Mouse (Mus musculus) layer of hippocampus, adult 18-20 months (tissue): Measurements from ENCODE around the gene Adck2. TPM values are rescaled to one million over a fixed set of nuclear protein-coding genes. Genes with fewer than 3 reads are reported as not detected.

Experiments
- DNase-seq, 2 experiments: peaks; one replicate each; pipeline ENCODE4 v3.0.0; 2022; ENCODE audit warnings: low spot score in 2 of 2
- total RNA-seq, 2 experiments: library from RNA; stranded (reverse); gene quantifications; 2 replicates each; pipeline ENCODE4 v1.2.3; 2021

The Adck2 gene
- total RNA-seq, 2 experiments from 2014 or later, result 21.6 to 27.3 TPM

GRCm38 (mm10) chr6:39556900-39557659, 16.6 kb upstream of the Adck2 start:
- DNase-seq, result no peak

- DNase-seq, result peak; percentile 85 to 92
Observed at GRCm38 (mm10) chr6:39557723-39558261, 15.9 kb upstream of the Adck2 start, which contains the start of gene Dennd2a. TSS of gene Dennd2a (minus strand) at chr6:39557867.

DNA sequence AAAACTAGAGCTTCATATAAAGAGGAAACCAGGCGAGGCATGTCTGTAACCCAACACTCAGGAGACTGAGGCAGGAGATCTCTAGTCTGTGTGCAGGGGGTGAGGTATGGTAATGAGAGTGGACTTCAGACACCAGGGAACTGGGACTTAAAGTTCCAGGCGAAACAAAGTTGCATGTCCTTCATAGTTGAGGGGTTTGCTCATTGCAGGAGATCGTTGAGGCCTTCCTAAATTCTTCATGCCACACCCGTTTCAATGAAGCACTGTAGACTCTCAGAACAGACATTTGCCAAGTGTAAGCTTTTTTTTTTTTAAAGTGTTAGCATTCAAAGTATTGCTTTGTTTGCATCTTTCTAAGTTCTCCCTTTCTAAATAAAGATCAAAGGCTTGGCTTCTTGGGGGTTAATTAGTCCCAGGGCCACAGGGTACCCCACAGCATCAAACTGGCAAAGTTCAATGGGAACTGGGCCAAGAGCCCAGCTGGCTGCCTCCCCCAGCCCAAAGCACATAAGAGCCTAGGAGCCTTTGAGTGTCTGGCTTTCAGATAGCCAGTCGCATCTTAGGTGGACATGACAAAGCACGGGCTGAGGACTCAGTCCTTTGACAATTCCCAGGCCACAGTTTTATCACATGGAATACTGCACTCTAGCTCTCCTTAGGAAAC, 14.3 kb upstream of the Adck2 start:
- DNase-seq, result no peak

- peak; percentile 78 to 98 for DNase-seq
Observed at GRCm38 (mm10) chr6:39562166-39563015, 11.3 kb upstream of the Adck2 start.

- DNase-seq, result peak in 1 of 2 experiments; percentile 68
Observed at GRCm38 (mm10) chr6:39567528-39567927, 6.1 kb upstream of the Adck2 start.

DNA sequence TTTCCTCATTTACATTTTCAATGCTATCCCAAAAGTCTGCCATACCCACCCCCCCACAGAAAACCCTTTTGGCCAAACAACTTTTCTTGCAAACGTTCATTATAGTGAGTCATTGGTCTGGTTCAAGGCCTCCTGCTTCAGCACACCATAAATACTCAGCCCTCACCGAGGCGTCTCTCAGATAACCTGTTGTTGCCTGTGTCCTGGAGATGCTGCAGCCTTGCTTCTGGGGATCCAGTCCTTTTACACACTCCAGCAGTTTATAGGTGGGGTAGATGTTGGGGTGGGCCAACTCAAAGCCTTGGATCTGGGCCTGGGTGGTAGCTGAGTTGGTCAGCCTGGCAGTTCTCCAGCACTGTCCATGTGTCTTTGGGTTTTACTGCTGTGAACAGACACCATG, 3.2 kb upstream of the Adck2 start:
- DNase-seq, result no peak

- no peak for DNase-seq
Observed at GRCm38 (mm10) chr6:39574555-39574869, 839 bp downstream of the Adck2 start.

DNA sequence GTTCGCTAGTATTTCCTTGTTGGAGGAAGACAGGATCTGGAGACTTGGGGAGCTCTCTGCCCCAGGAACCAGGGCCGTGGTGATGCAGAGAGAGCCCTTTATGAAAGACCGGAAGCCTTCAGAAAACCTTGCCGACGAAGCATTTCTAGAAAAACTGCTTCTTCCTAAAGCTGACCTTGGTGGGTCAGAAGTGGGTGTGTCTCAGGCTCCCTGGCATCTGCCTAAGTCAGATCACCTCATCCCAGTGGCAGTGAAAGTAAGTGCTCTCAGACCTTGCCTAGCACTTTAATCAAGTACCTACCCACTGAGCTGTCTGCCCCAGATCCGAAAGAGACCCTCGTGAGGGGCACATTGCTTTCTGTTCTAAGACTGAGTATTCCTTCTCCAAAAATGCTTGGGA, 1.3 kb downstream of the Adck2 start:
- DNase-seq, result no peak

DNA sequence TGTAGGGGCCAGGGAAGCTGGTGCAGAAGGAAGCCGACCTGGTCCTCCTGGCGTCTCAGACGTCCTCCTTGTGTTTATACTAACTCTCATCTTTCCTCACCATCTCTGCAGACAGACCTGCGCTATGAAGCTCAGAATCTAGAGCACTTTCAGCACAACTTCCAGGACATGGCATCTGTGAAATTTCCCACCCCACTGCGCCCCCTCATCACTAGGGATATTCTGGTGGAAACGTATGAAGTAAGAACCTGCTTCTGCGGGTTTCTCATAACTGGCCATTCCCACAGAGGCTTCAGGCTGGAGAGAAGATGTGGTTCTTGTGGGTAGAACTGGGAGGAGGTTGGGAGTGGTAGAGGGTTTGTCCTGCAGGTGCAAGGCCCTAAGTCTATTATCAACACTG, 5.9 kb downstream of the Adck2 start:
- no peak for DNase-seq

DNA sequence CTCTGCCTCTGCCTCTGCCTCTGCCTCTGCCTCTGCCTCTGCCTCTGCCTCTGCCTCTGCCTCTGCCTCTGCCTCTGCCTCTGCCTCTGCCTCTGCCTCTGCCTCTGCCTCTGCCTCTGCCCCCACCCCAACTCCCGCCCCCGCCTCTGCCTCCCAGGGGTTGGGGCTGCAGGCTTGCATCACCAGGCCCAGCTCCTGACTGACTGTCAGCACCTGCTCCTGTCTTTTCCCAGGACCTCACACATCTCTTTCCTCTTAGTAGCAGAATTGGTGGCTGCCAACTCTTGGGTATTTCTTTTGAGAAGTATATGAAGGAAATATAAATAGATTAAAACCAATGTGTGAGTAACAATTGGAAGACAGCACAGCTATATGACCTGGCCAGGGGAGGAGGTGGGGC, 6.9 kb downstream of the Adck2 start:
- DNase-seq, result no peak

GRCm38 (mm10) chr6:39581087-39581784, 7.6 kb downstream of the Adck2 start:
- DNase-seq, result no peak

GRCm38 (mm10) chr6:39585517-39585916, 11.8 kb downstream of the Adck2 start, which contains the start of gene Gm42420:
TSS of gene Gm42420 (plus strand) at chr6:39585753.
- DNase-seq, result no peak

DNA sequence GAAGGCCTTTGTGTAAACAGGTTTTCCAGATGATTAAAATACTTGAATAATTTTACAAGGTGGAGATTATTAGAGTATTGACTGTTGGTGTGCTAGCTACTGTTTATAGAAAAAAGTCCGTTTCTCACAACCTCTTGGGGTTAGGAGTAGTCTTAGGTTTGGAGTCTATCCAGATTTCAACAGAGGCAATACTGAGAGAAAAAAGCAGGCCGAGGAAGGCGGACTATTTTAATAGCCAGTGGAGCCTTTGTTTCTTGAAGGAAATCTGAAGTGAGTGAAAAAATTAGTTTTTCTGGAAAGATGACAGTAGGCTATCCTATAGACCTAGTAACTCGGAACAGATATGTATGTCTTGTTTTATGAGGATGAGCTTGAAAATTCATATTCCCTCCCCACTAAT, 17.8 kb downstream of the Adck2 start:
- no peak for DNase-seq

DNA sequence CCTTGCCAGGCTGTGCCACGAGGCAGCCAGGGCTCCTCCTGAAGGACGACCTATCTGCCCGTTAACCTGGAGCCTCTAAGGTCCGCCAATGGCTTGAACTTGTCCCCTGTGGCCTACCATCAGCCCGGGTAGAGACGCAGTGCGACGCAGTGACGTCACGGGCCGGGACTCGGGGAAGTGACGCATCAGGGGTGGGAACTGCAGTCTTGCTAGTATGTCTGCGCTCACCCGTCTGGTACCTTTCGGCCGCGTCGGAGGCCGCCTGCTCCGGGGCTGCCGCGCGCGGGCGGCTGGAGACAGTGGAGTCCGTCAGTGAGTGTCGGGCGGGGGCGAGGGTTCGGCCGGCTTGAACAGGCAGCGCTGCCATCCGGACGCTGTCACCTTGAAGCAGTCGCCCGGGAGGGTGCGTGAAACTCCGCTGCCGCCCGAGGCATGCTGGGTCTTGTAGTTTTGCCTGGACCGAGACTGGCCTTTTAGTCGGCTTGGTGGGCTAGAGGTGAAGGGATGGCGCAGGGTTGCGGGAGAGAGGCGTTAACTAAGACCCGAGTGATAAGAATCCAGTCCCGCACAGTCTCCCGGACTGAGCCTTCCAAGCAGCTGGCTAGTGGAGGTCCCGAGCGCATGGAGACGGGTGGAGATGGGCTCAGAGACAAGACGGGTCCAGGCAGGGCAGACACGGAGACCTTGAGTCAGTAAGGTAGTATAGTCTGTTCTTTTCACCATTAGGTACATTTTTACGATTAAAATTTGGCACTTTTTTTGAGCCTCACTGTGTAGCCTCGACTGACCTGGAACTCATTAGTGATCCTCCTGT, 18.9 kb downstream of the Adck2 start, which contains the start of gene Ndufb2:
Gene Ndufb2 (plus strand): TSS at position 174 of the 814 bp plus-strand sequence.
- peak; percentile 94 to 97 for DNase-seq

DNA sequence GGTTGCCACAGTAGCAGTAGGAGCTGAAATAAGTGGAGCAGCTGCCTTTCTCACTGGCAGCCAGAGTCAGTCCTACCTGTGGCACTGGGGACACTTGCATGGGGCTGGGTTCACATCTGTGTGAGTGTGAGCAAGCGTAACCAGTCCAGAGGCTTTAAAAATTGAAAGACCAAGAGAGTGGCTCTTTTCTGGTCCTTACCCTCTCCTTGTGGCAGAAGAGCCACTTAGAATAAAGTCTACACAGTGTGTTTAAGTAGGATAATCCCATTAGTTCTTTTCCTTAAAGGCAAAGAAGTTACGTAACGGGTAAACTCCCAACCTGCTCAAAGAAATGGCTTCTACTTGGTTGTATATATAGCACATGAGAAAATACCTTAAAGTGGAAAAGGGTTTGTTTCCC, 27.2 kb downstream of the Adck2 start:
- no peak for DNase-seq

GRCm38 (mm10) chr6:39601828-39602227, 28.2 kb downstream of the Adck2 start:
- no peak for DNase-seq

- peak; percentile 60 to 82 for DNase-seq
Observed at GRCm38 (mm10) chr6:39604565-39604964, 30.9 kb downstream of the Adck2 start.

DNA sequence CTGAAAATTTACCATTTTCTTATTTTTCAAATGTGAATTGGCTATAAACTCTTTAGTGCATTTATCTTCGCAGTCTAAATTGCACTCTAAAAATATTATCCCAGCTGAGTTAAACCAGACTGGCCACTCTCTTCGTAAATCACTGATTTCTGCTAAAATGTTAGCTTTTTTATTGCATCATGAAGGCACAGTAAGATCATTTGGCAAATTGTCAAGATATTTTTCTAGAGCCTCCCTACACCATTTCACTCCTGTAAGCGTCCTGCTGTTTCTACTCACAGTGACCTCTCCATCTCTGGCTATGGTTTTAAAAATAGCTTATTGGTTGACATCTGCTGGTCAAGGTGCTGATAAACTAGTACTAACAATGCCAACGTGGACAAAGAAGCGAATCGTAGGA, 32.4 kb downstream of the Adck2 start:
- no peak for DNase-seq

GRCm38 (mm10) chr6:39606862-39607261, 33.2 kb downstream of the Adck2 start:
- DNase-seq, result no peak

DNA sequence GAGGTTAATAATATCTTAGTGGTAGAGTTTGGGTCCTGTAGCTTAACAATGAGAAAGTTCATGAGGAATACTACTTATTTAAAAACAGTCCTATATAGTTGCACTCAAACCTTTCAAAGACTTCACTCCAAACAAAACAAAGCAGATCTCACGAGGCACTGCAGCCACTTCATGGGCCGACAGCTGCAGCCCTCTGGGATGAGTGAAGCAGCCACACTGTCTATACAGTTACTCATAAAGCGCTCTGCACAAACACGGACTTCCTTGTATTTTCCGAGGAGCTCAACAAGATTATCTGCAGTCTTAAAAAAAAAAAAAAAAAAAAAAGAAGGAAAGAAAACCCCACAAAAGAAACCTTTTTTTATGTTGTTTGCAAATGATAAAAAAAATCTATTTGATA, 33.7 kb downstream of the Adck2 start:
- DNase-seq, result no peak
